ENCODE assay signal across 8 mouse cellular contexts in the genomic region with DNA sequence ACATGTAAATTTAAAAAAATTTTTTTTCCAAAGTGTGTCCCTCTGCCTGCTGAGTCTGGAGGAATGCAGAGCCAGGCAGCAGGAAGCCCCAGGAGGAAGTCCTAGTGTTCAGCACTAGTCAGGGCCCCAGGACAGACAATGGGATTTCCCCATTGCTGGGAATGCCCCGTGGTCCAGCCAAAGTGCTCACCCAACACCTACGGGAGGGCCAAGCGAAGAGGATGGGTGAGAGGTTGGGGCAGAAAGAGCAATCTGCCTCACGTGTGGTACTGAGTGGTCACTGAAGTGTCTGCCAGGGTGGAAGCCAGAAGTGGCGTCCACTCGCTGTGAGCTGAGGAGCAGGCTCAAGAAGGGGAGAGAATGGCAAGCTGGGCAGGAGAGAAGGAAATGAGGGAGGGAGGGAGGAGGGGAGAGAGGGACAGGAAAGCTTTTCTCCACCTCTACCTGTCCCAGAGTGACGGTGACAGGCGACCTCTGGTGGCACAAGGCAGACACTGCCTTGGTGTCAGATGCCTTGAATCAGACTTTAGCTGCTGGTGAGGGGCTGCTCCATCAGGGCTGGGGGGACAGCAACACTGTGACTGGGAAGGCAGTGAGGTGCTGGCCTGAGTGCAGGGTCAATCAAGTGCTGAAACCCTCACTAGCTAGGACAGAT. TPM values are rescaled to one million over a fixed set of nuclear protein-coding genes. Genes with fewer than 3 reads are reported as not detected.
DNase-seq lines count a peak whose midpoint lies in the region; ATAC-seq and TF ChIP-seq lines count a peak whose summit lies in the region.

No protein-coding gene starts in this region.

- no peak overlapping the region for H3K4me3 ChIP-seq in liver, embryonic 11.5 days (ENCODE audit: low read depth, low read length)
- peak overlapping the region; percentile 25 for H3K4me3 ChIP-seq in cerebellum, adult 2 months (replicated peaks; ENCODE audit: insufficient read depth, low read depth, low read length)
- H3K4me3 ChIP-seq in intestine, embryonic 15.5 days (replicated peaks): no peak overlapping the region
- no peak overlapping the region for H3K4me3 ChIP-seq in limb, embryonic 11.5 days (ENCODE audit: low read depth, low read length)
- no peak overlapping the region for H3K4me3 ChIP-seq in midbrain, embryonic 15.5 days
- H3K4me3 ChIP-seq in stomach, postnatal 0 days (ENCODE audit: low read depth, low read length): no peak overlapping the region

- no peak for TF ChIP-seq EP300 in stomach, postnatal 0 days (optimal IDR thresholded peaks at IDR 0.05)

- no peak overlapping the region for H3K27ac ChIP-seq in liver, embryonic 11.5 days (ENCODE audit: low read depth, low read length)
- no peak overlapping the region for H3K27ac ChIP-seq in cerebellum, adult 2 months (ENCODE audit: insufficient read depth, low read length)
- no peak overlapping the region for H3K27ac ChIP-seq in intestine, embryonic 15.5 days
- no peak overlapping the region for H3K27ac ChIP-seq in limb, embryonic 11.5 days (replicated peaks; ENCODE audit: low read depth, low read length)
- H3K27ac ChIP-seq in midbrain, embryonic 15.5 days: no peak overlapping the region
- no peak overlapping the region for H3K27ac ChIP-seq in stomach, postnatal 0 days (replicated peaks)

- no peak overlapping the region for H3K9ac ChIP-seq in liver, embryonic 11.5 days (ENCODE audit: low read depth, low read length)
- no peak overlapping the region for H3K9ac ChIP-seq in intestine, embryonic 15.5 days
- no peak overlapping the region for H3K9ac ChIP-seq in limb, embryonic 11.5 days (ENCODE audit: low read length)
- H3K9ac ChIP-seq in midbrain, embryonic 15.5 days: no peak overlapping the region
- 0 out of 2 replicates have a peak overlapping the region, but pooled peaks have one; percentile 1 for H3K9ac ChIP-seq in stomach, postnatal 0 days (ENCODE audit: low read length)

- DNase-seq in liver: peak; percentile 62
- no peak for DNase-seq in liver, embryonic 11.5 days (ENCODE audit: low spot score)
- DNase-seq in cerebellum, adult 2 months: peak; percentile 67 to 68
- DNase-seq in limb, embryonic 11.5 days (ENCODE audit: low spot score): peak; percentile 82
- DNase-seq in stomach, postnatal 0 days (ENCODE audit: low spot score): peak; percentile 68

- 24% methylated on average over 8 of the region's 8 CpGs for WGBS in liver, embryonic 11.5 days
- WGBS in cerebellum, adult 2 months: 12% methylated on average over 8 of the region's 8 CpGs
- 27% methylated on average over 8 of the region's 8 CpGs for WGBS in intestine, embryonic 15.5 days
- 32% methylated on average over 8 of the region's 8 CpGs for WGBS in limb, embryonic 11.5 days
- 27% methylated on average over 8 of the region's 8 CpGs for WGBS in midbrain, embryonic 15.5 days
- 24% methylated on average over 8 of the region's 8 CpGs for WGBS in stomach, postnatal 0 days

- H3K27me3 ChIP-seq in liver, embryonic 11.5 days (replicated peaks; ENCODE audit: control insufficient read depth, insufficient read depth, low read length): no peaks in the 10 kb centered on the region
- no peaks in the 10 kb centered on the region for H3K27me3 ChIP-seq in cerebellum, adult 2 months (ENCODE audit: control insufficient read depth, insufficient read depth, low read length)
- no peaks in the 10 kb centered on the region for H3K27me3 ChIP-seq in intestine, embryonic 15.5 days (replicated peaks)
- no peaks in the 10 kb centered on the region for H3K27me3 ChIP-seq in limb, embryonic 11.5 days (ENCODE audit: control insufficient read depth, insufficient read depth, low read length)
- H3K27me3 ChIP-seq in midbrain, embryonic 15.5 days (replicated peaks): no peaks in the 10 kb centered on the region
- H3K27me3 ChIP-seq in stomach, postnatal 0 days (ENCODE audit: control insufficient read depth, insufficient read depth, low read length): no peaks in the 10 kb centered on the region

- TF ChIP-seq POLR2A in cerebellum, adult 2 months (IDR thresholded peaks at IDR 0.05; ENCODE audit: borderline replicate concordance, insufficient read depth, low read length): peak; percentile 27; the same call in 1 of the 2 replicates

- no peaks in the 10 kb centered on the region for H3K9me3 ChIP-seq in liver, embryonic 11.5 days (ENCODE audit: control insufficient read depth, low read length)
- H3K9me3 ChIP-seq in intestine, embryonic 15.5 days: no peaks in the 10 kb centered on the region
- no peaks in the 10 kb centered on the region for H3K9me3 ChIP-seq in limb, embryonic 11.5 days (ENCODE audit: control insufficient read depth, low read length)
- no peaks in the 10 kb centered on the region for H3K9me3 ChIP-seq in midbrain, embryonic 15.5 days
- no peaks in the 10 kb centered on the region for H3K9me3 ChIP-seq in stomach, postnatal 0 days (ENCODE audit: control insufficient read depth, low read length)

- ATAC-seq in liver, embryonic 11.5 days (replicated peaks; ENCODE audit: low FRiP score): no peak; the same call in 1 of the 2 replicates
- ATAC-seq in frontal cortex, adult (ENCODE audit: low TSS enrichment): peak; percentile 64
- peak; percentile 58 for ATAC-seq in intestine, embryonic 15.5 days
- peak; percentile 29; the same call in 1 of the 2 replicates for ATAC-seq in limb, embryonic 11.5 days (ENCODE audit: insufficient number of reproducible peaks, low FRiP score, low TSS enrichment, low read depth)
- ATAC-seq in midbrain, embryonic 15.5 days (replicated peaks): peak; percentile 62
- peak; percentile 30 for ATAC-seq in stomach, postnatal 0 days (ENCODE audit: low FRiP score, low TSS enrichment)

- no peak overlapping the region for H3K4me2 ChIP-seq in liver, embryonic 11.5 days
- H3K4me2 ChIP-seq in intestine, embryonic 15.5 days (replicated peaks): no peak overlapping the region
- H3K4me2 ChIP-seq in limb, embryonic 11.5 days (ENCODE audit: low read depth, severe bottlenecking): no peak overlapping the region
- H3K4me2 ChIP-seq in midbrain, embryonic 15.5 days: no peak overlapping the region
- no peak overlapping the region for H3K4me2 ChIP-seq in stomach, postnatal 0 days (replicated peaks; ENCODE audit: low read depth)

- H3K4me1 ChIP-seq in liver, embryonic 11.5 days (replicated peaks; ENCODE audit: control insufficient read depth, insufficient read depth, low read length): peaks cover 2% of the 10 kb centered on the region; the same call in 1 of the 2 replicates
- H3K4me1 ChIP-seq in cerebellum, adult 2 months (ENCODE audit: control insufficient read depth, insufficient read depth, low read length): 0 out of 2 replicates have a peak, but pooled peaks cover 3% of the 10 kb centered on the region
- H3K4me1 ChIP-seq in intestine, embryonic 15.5 days (replicated peaks): peaks cover 6% of the 10 kb centered on the region; the same call in 1 of the 2 replicates
- H3K4me1 ChIP-seq in limb, embryonic 11.5 days (ENCODE audit: control insufficient read depth, insufficient read depth, low read length): 0 out of 2 replicates have a peak, but pooled peaks cover 2% of the 10 kb centered on the region
- H3K4me1 ChIP-seq in midbrain, embryonic 15.5 days: peaks cover 12% of the 10 kb centered on the region
- no peaks in the 10 kb centered on the region for H3K4me1 ChIP-seq in stomach, postnatal 0 days (replicated peaks; ENCODE audit: control insufficient read depth, insufficient read depth)

- TF ChIP-seq CTCF in cerebellum, adult 2 months (IDR thresholded peaks at IDR 0.05; ENCODE audit: borderline replicate concordance, insufficient read depth, low read depth, low read length): peak; percentile 99
- peak; percentile 94 for TF ChIP-seq CTCF in stomach, postnatal 0 days (IDR thresholded peaks at IDR 0.05; ENCODE audit: low read depth)

- peaks cover 4% of the 10 kb centered on the region; the same call in 1 of the 2 replicates for H3K36me3 ChIP-seq in liver, embryonic 11.5 days (ENCODE audit: control insufficient read depth, insufficient read depth, low read length)
- H3K36me3 ChIP-seq in intestine, embryonic 15.5 days: peaks cover 15% of the 10 kb centered on the region; the same call in 1 of the 2 replicates
- H3K36me3 ChIP-seq in limb, embryonic 11.5 days (ENCODE audit: control insufficient read depth, insufficient read depth, low read length): no peaks in the 10 kb centered on the region; the same call in 1 of the 2 replicates
- H3K36me3 ChIP-seq in midbrain, embryonic 15.5 days (replicated peaks): peaks cover 18% of the 10 kb centered on the region; the same call in 1 of the 2 replicates
- peaks cover 7% of the 10 kb centered on the region; the same call in 1 of the 2 replicates for H3K36me3 ChIP-seq in stomach, postnatal 0 days (ENCODE audit: control insufficient read depth, insufficient read depth, low read length)

RNA-seq across cellular contexts. Expression of a gene that starts 6.1 kb away (rescaled TPM):
- polyA plus RNA-seq in liver, embryonic 11.5 days (2014; fragmentation: Nextera tagmentation; extraction: Ambion mirVana): 28.8 and 31.4 TPM in 2 replicates
- 27.5 and 27.7 TPM in 2 replicates for polyA plus RNA-seq in cerebellum, adult 2 months (2012; rRNA removed)
- polyA plus RNA-seq in intestine, embryonic 15.5 days (2015; fragmentation: Nextera tagmentation; extraction: Ambion mirVana): 29.1 and 30.6 TPM in 2 replicates
- 50.2 and 50.5 TPM in 2 replicates for polyA plus RNA-seq in limb, embryonic 11.5 days (2014; fragmentation: Nextera tagmentation; extraction: Ambion mirVana)
- 50.9 and 51.1 TPM in 2 replicates for polyA plus RNA-seq in midbrain, embryonic 15.5 days (2015; fragmentation: Nextera tagmentation; extraction: Ambion mirVana)
- 19.7 and 21.3 TPM in 2 replicates for polyA plus RNA-seq in stomach, postnatal 0 days (2015; fragmentation: Nextera tagmentation; extraction: Ambion mirVana)

RNA-seq across cellular contexts. Expression of a gene that starts 14.0 kb away (rescaled TPM):
- polyA plus RNA-seq in liver, embryonic 11.5 days (2014; fragmentation: Nextera tagmentation; extraction: Ambion mirVana): 2.9 and 4.0 TPM in 2 replicates
- polyA plus RNA-seq in cerebellum, adult 2 months (2012; rRNA removed): 21.6 and 22.3 TPM in 2 replicates
- 0.36 and 0.51 TPM in 2 replicates for polyA plus RNA-seq in intestine, embryonic 15.5 days (2015; fragmentation: Nextera tagmentation; extraction: Ambion mirVana)
- polyA plus RNA-seq in limb, embryonic 11.5 days (2014; fragmentation: Nextera tagmentation; extraction: Ambion mirVana): not detected in 2 replicates
- polyA plus RNA-seq in midbrain, embryonic 15.5 days (2015; fragmentation: Nextera tagmentation; extraction: Ambion mirVana): 10.1 and 11.5 TPM in 2 replicates
- polyA plus RNA-seq in stomach, postnatal 0 days (2015; fragmentation: Nextera tagmentation; extraction: Ambion mirVana): 0.34 and 0.64 TPM in 2 replicates

RNA-seq across cellular contexts. Expression of a gene that starts 16.6 kb away (rescaled TPM):
- polyA plus RNA-seq in liver, embryonic 11.5 days (2014; fragmentation: Nextera tagmentation; extraction: Ambion mirVana): 1.6 and 2.1 TPM in 2 replicates
- polyA plus RNA-seq in cerebellum, adult 2 months (2012; rRNA removed): 2.3 TPM in 2 replicates
- polyA plus RNA-seq in intestine, embryonic 15.5 days (2015; fragmentation: Nextera tagmentation; extraction: Ambion mirVana): 4.0 and 4.7 TPM in 2 replicates
- 3.6 and 3.9 TPM in 2 replicates for polyA plus RNA-seq in limb, embryonic 11.5 days (2014; fragmentation: Nextera tagmentation; extraction: Ambion mirVana)
- polyA plus RNA-seq in midbrain, embryonic 15.5 days (2015; fragmentation: Nextera tagmentation; extraction: Ambion mirVana): 1.6 and 2.6 TPM in 2 replicates
- polyA plus RNA-seq in stomach, postnatal 0 days (2015; fragmentation: Nextera tagmentation; extraction: Ambion mirVana): 10.1 and 10.7 TPM in 2 replicates
